Mouse (Mus musculus): ENCODE data around the gene Naa40.

DNA sequence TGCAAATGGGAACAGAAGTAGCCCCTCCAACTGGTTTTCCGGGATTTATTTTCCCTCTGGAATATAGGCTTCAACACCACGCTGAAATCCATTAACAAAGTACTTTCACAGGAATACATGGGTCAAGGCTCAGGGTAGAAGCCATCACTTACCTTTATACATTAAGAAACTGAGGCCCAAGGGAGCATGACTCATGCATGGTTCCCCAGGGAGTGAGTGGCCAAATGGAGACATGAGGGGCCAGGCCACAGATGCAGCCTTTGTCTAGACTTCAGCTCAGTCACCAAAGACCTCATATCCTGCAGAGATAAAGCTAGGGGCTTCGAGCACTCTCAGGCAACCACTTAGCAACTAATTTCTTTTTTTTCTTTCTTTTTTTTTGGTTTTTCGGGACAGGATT, 4.2 kb downstream of the Naa40 start:
- TF ChIP-seq CTCF (IDR thresholded peaks at IDR 0.05; ENCODE audit: borderline replicate concordance, control insufficient read depth, extremely low read depth, insufficient read depth, low read length, poor library complexity), result no peak
- no peak for TF ChIP-seq POLR2A (IDR thresholded peaks at IDR 0.05; ENCODE audit: control insufficient read depth, extremely low read depth, insufficient read depth, low read length, poor library complexity)
